Mouse (Mus musculus) gastrocnemius, adult 2 months (tissue): Measurements from ENCODE around the gene Pdcd2. TPM values are rescaled to one million over a fixed set of nuclear protein-coding genes. Genes with fewer than 3 reads are reported as not detected.
"Not testable (repeated sequence)": the region's sequence is repeated elsewhere in the genome, so short reads cannot be mapped to it uniquely, and the experiment has no call there.

Experiments
- DNase-seq: peaks from one replicate; pipeline ENCODE4 v3.0.0; 2022
- H3K27ac ChIP-seq: fragments of 200-600 bp; 2 replicates; pipeline ENCODE4 v1.8.1; 2022; ENCODE audit warnings: mild to moderate bottlenecking
- H3K4me3 ChIP-seq: fragments of 200-600 bp; 2 replicates; pipeline ENCODE4 v1.8.1; 2022; ENCODE audit warnings: mild to moderate bottlenecking, moderate library complexity
- CTCF ChIP-seq: fragments of 200-600 bp; IDR thresholded peaks from 2 replicates; pipeline ENCODE4 v1.8.1; 2022; ENCODE audit warnings: antibody characterized with exemption, mild to moderate bottlenecking, moderate library complexity
- intact Hi-C: fragments of 180-260 bp; cut with DNase I; formaldehyde crosslinking; loops from one replicate; pipeline ENCODE4 v1.15.1; 2025
- long read RNA-seq, 2 experiments: library from polyadenylated mRNA; stranded (forward); transcript quantifications; one replicate each; pipeline ENCODE4 v2.0.0; 2021
- total RNA-seq, 2 experiments: library from RNA; stranded (reverse); gene quantifications; 2 replicates each; pipeline ENCODE4 v1.2.3; 2021

Pdcd2 gene
- 10 to 100 TPM; 19.5 to 20.5 TPM for total RNA-seq
- long read RNA-seq, experiment 1, transcript Pdcd2-201 (6 exons, 1,120 nt) = major isoform, 9 of 10 reads
- long read RNA-seq, experiment 1, partial matches to known transcripts = 1 of 10 reads
- long read RNA-seq, experiment 1, other reads (novel, unspliced or antisense) = 0 of 10 reads
- long read RNA-seq, experiment 2, transcript Pdcd2-201 (6 exons, 1,120 nt) = major isoform, 11 of 13 reads
- long read RNA-seq, experiment 2, partial matches to known transcripts = 1 of 13 reads
- long read RNA-seq, experiment 2, other reads (novel, unspliced or antisense) = 0 of 13 reads

DNA sequence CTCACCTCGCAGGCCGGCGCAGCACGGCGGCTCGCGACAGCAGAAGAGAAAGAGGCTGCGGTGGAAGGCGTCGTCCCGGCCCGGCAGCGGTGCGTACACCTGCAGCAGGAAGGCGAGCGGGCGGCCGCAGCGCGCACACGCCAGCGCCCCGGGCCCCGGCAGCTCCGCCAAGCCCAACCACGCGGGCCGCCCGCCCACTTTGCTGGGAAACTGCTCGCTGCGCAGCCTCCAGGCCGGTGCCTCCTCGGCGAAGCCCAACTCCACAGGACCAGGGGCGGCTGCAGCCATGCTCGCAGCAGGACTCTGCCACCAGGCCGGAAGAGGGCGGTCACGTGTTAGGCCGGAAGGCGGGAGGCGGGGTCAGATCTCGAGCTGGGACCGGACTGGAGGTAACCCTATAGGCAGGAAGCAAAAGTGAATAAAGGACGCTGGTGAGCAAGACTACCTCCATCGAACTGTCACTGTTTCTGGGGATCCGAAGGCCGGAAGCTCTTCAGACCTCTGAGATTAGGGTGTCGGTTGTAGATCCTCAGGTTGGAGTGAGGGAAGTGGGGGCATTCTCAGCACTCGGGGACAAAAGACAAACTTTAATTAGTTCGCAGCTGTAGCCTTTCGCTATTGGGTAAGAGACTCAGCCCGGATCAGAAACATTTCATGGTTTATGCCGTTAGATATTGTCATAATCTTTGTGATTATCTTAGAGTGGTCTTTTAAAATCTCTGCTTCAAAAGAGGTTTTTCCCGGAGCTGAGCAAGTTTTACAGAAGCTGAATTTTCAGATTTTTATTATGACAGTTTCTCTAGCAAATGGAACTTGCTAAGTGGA is at the start of gene Pdcd2:
Pdcd2 (minus strand) TSS at position 316 of the 825 bp plus-strand sequence.
- TF ChIP-seq CTCF = peak; percentile 31

GRCm38 (mm10) chr17:15575056-15575455 is 48.0 kb upstream of the Pdcd2 start:
- no peak overlapping the region for H3K27ac ChIP-seq
- TF ChIP-seq CTCF = no peak
- DNase-seq = no peak
- intact Hi-C loops = no loop called here
- H3K4me3 ChIP-seq = no peak overlapping the region

More for the DNA sequence above, at the start of gene Pdcd2:
- peak within 1 kb of the TSS; percentile 80 for H3K27ac ChIP-seq
- H3K4me3 ChIP-seq = peak within 1 kb of the TSS; percentile 90
- DNase-seq = peak; percentile 97
- intact Hi-C loops = no loop called here

GRCm38 (mm10) chr17:15566908-15567307 is 39.8 kb upstream of the Pdcd2 start:
- no peak for TF ChIP-seq CTCF
- Histone ChIP-seq H3K27ac (no peak overlapping the region), H3K4me3 (no peak overlapping the region)
- no peak for DNase-seq
- intact Hi-C loops = no loop called here

- Histone ChIP-seq H3K4me3 (peak overlapping the region; percentile 75), H3K27ac (peak overlapping the region; percentile 98)
- DNase-seq = no peak
- TF ChIP-seq CTCF = no peak
- intact Hi-C loops = no loop called here
These were observed 37.8 kb upstream of the Pdcd2 start for GRCm38 (mm10) chr17:15564928-15565300.

GRCm38 (mm10) chr17:15564014-15564927 is 37.2 kb upstream of the Pdcd2 start, which contains the start of gene Prdm9:
Gene Prdm9, minus strand, starts transcription at chr17:15564354.
- DNase-seq = peak; percentile 99
- Histone ChIP-seq H3K27ac (peak within 1 kb of the TSS; percentile 98), H3K4me3 (peak within 1 kb of the TSS; percentile 75)
- intact Hi-C loops = no loop called here
- TF ChIP-seq CTCF = no peak

DNA sequence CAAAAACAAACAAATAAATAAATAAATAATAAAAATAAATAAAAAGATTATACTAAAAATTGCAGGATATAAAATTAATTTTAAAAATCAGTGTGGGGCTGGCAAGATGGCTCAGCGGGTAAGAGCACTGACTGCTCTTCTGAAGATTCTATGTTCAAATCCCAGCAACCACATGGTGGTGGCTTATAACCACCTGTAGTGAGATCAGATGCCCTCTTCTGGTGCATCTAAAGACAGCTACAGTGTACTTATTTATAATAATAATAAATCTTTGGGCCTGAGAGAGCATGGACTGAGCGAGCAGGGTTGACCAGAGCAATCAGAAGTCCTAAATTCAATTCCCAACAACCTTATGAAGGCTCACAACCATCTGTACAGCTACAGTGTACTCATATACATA is 32.8 kb upstream of the Pdcd2 start:
- no peak overlapping the region for H3K4me3 ChIP-seq
- no peak overlapping the region for H3K27ac ChIP-seq
- no peak for TF ChIP-seq CTCF
- no peak for DNase-seq
- intact Hi-C loops = no loop called here

GRCm38 (mm10) chr17:15549713-15550112 is 22.6 kb upstream of the Pdcd2 start:
- intact Hi-C loops = no loop called here
- no peak overlapping the region for H3K4me3 ChIP-seq
- no peak overlapping the region for H3K27ac ChIP-seq
- TF ChIP-seq CTCF = no peak
- DNase-seq = no peak

DNA sequence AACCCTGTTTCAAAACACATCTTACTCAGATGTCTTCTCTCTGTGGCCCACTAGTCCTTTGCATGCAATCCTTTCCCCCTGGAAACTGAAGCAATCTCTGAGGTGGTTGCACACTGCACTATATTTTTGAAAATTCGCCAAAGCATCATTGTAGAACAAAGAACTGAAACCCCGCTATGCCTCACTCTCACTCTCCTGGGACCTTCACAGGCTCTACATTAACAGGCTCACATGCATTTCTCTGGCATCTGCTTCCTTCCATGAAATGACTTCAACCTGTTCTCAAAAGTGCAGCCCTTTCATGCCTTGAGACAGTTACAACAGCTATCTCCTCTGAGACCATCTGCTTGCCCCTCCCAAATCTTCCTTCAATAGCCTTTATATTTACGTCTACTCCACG is 19.3 kb upstream of the Pdcd2 start:
- no peak overlapping the region for H3K27ac ChIP-seq
- H3K4me3 ChIP-seq = no peak overlapping the region
- no peak for TF ChIP-seq CTCF
- intact Hi-C loops = no loop called here
- no peak for DNase-seq

DNA sequence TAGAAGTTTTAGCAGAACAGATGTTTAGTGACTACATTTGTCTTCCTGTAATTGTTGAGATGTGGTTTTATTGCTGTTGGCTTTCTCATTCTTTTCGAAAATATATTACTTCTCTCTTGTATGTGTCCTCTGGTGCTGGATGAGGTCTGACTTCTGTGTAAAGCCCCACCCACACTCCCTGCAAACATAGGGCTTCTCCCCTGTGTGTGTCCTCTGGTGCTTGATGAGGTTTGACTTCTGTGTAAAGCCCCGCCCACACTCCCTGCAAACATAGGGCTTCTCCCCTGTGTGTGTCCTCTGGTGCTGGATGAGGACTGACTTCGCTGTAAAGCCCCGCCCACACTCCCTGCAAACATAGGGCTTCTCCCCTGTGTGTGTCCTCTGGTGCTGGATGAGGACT is 16.8 kb upstream of the Pdcd2 start:
- H3K4me3 ChIP-seq, H3K27ac ChIP-seq, intact Hi-C loops, DNase-seq: not testable (repeated sequence)

DNA sequence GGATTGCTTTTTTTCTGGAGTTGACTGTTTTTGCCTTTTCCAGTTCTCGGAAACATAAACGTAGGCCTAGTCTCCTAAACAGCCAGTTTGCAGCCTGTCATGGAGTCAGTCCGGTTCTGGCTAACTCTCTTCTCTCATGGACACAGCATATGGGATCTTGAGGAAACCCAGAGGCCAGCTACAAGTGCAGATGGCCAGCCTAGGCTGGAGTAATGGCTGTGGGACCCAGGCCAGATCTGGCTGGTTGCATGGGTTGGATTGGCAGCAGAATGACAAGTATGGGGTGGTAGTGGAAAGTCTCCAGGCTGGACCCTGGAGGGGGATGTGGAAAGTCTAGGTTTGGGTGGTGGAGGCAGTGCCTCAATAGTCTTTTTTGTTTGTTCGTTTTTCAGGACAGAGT is 13.2 kb upstream of the Pdcd2 start:
- no peak for DNase-seq
- H3K4me3 ChIP-seq = no peak overlapping the region
- no peak overlapping the region for H3K27ac ChIP-seq
- no peak for TF ChIP-seq CTCF
- intact Hi-C loops = no loop called here

- peak overlapping the region; percentile 69 for H3K4me3 ChIP-seq
- H3K27ac ChIP-seq = 0 out of 2 replicates have a peak overlapping the region, but pooled peaks have one; percentile 16
- TF ChIP-seq CTCF = no peak
- intact Hi-C loops = no loop called here
- DNase-seq = peak; percentile 24
These were observed 9.4 kb upstream of the Pdcd2 start for GRCm38 (mm10) chr17:15536457-15536904.

- no peak for TF ChIP-seq CTCF
- no peak overlapping the region for H3K27ac ChIP-seq
- DNase-seq = no peak
- peak overlapping the region; percentile 69 for H3K4me3 ChIP-seq
- intact Hi-C loops = no loop called here
These were observed 8.8 kb upstream of the Pdcd2 start for GRCm38 (mm10) chr17:15535943-15536342.
